Mouse (Mus musculus) forebrain, postnatal 0 days (tissue): ENCODE data around the gene Cnr2. TPM values are rescaled to one million over a fixed set of nuclear protein-coding genes. Genes with fewer than 3 reads are reported as not detected.
A peak's percentile ranks its signal among the peaks of the same experiment; 100 is the strongest.

Source experiments
- ATAC-seq: fragments of 200-750 bp; cut with Nextera tagmentation; 2 replicates; pipeline ENCODE4 v1.8.0; 2017; ENCODE audit warnings: mild to moderate bottlenecking, moderate library complexity
- DNase-seq: peaks from one replicate; pipeline ENCODE4 v3.0.0-alpha.2; 2015
- H3K27ac ChIP-seq: fragments of 300-500 bp; sonication (generic); 2 replicates; pipeline ENCODE4 v1.5.1; 2014; ENCODE audit warnings: low read depth, mild to moderate bottlenecking, antibody characterized with exemption, low read length, moderate library complexity, mixed read lengths
- H3K27me3 ChIP-seq: fragments of 300-500 bp; sonication (generic); 2 replicates; pipeline ENCODE4 v1.6.1; 2014; ENCODE audit warnings: mild to moderate bottlenecking, low read length, mixed read lengths; ENCODE audit not compliant: insufficient read depth
- H3K36me3 ChIP-seq: fragments of 300-500 bp; sonication (generic); 2 replicates; pipeline ENCODE4 v1.6.1; 2014; ENCODE audit warnings: mild to moderate bottlenecking, moderate library complexity; ENCODE audit not compliant: insufficient read depth
- H3K4me1 ChIP-seq: fragments of 300-500 bp; sonication (generic); 2 replicates; pipeline ENCODE4 v1.6.1; 2014; ENCODE audit warnings: antibody characterized with exemption; ENCODE audit not compliant: insufficient read depth
- H3K4me2 ChIP-seq: fragments of 300-500 bp; sonication (generic); 2 replicates; pipeline ENCODE4 v1.6.1; 2014; ENCODE audit warnings: low read depth, mild to moderate bottlenecking, moderate library complexity
- H3K4me3 ChIP-seq: fragments of 300-500 bp; sonication (generic); 2 replicates; pipeline ENCODE4 v1.5.1; 2014; ENCODE audit warnings: low read depth, low read length, mixed read lengths
- H3K9ac ChIP-seq: fragments of 300-500 bp; sonication (generic); 2 replicates; pipeline ENCODE4 v1.6.1; 2014; ENCODE audit warnings: mild to moderate bottlenecking
- H3K9me3 ChIP-seq: fragments of 300-500 bp; sonication (generic); 2 replicates; pipeline ENCODE4 v1.6.1; 2016; ENCODE audit warnings: low read length
- CTCF ChIP-seq: sonication (generic); IDR thresholded peaks from 2 replicates; pipeline ENCODE4 v1.5.1; 2016; ENCODE audit warnings: antibody characterized with exemption, control low read depth, low read depth
- WGBS: fragments of 180-500 bp; shearing (Covaris S2); extraction: QIAGEN DNeasy Blood & Tissue Kit; methylation state at CpG from one replicate; pipeline ENCODE4 v1.1.7; 2014; 5-methylcytosine and 5-hydroxymethylcytosine counted together
- polyA plus RNA-seq: library from polyadenylated mRNA; unstranded; fragments of >200 nt; fragmentation: Nextera tagmentation; extraction: Ambion mirVana; gene quantifications from 2 replicates; pipeline ENCODE4 v1.2.1, GENCODE M21; 2015
- total RNA-seq: library from RNA; depleted of rRNA; stranded (reverse); fragments of >200 nt; gene quantifications from 2 replicates; pipeline ENCODE4 v1.2.3, GENCODE M21; 2014; rRNA removed

The Cnr2 gene
- total RNA-seq = 0.24 and 0.31 TPM in 2 replicates
- polyA plus RNA-seq = 0.17 TPM in 1 of 2 replicates, not detected in the other

DNA sequence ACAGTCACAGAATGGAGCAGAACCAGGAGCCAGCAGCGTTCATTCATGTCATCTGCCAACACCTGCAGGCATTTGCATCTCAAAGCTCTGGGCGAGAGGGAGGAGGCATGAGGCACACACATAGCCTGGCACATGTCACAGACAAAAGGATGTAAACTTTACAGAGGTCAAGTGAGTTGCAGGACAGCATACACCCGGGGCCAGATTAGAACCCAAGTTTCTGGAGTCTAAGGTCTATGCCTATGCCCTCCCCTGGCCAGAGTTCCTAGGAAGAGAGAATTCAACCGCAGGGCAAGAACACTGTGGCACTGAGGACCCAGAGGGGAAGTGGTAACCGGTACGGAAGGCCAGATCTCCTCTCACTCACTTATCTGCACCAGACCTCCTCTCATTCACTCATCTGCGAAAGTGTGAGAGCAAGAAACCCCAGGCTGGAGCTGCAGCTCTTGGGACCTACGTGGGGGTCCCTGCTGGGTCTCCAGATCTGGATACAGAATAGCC, at the start of gene Cnr2:
Cnr2 (plus strand) TSS at position 324 of the 501 bp plus-strand sequence.
- no peak within 1 kb of the TSS for H3K27ac ChIP-seq
- H3K36me3 ChIP-seq = no peaks in the 10 kb centered on the region
- DNase-seq = no peak
- no peak within 1 kb of the TSS for H3K4me2 ChIP-seq
- no peaks in the 10 kb centered on the region for H3K27me3 ChIP-seq
- no peak within 1 kb of the TSS for H3K4me3 ChIP-seq
- no peaks in the 10 kb centered on the region for H3K9me3 ChIP-seq
- 52% methylated on average over 8 of the region's 8 CpGs for WGBS
- no peak for TF ChIP-seq CTCF
- no peak within 1 kb of the TSS for H3K9ac ChIP-seq
- ATAC-seq = no peak
- H3K4me1 ChIP-seq = no peaks in the 10 kb centered on the region

DNA sequence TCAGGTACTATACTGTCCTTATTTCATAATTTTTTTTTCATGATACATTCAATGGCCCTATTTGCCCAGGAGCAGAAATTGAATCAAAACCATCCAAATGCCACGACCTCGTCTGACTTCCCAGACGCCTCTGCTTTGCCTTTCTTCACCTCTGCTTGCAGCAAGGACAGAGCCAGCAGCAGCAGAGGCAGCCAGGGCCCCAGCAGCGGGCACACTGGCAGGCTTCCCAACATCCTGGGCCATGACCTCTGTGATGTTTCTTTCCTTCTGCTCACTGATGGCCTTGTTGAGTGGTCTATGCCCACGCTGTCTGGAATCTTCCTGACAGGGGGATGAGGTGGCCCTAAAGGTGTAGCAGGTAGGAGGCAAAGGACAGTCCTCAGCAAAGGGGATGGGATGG, 47.6 kb upstream of the Cnr2 start:
- no peaks in the 10 kb centered on the region for H3K9me3 ChIP-seq
- peaks cover 8% of the 10 kb centered on the region; the same call in 1 of the 2 replicates for H3K4me1 ChIP-seq
- H3K36me3 ChIP-seq = no peaks in the 10 kb centered on the region
- no peak overlapping the region for H3K27ac ChIP-seq
- no peaks in the 10 kb centered on the region for H3K27me3 ChIP-seq
- no peak overlapping the region for H3K4me2 ChIP-seq
- H3K4me3 ChIP-seq = no peak overlapping the region
- no peak for TF ChIP-seq CTCF
- WGBS = 61% methylated on average over 5 of the region's 5 CpGs
- DNase-seq (no peak), ATAC-seq (no peak)
- no peak overlapping the region for H3K9ac ChIP-seq

DNA sequence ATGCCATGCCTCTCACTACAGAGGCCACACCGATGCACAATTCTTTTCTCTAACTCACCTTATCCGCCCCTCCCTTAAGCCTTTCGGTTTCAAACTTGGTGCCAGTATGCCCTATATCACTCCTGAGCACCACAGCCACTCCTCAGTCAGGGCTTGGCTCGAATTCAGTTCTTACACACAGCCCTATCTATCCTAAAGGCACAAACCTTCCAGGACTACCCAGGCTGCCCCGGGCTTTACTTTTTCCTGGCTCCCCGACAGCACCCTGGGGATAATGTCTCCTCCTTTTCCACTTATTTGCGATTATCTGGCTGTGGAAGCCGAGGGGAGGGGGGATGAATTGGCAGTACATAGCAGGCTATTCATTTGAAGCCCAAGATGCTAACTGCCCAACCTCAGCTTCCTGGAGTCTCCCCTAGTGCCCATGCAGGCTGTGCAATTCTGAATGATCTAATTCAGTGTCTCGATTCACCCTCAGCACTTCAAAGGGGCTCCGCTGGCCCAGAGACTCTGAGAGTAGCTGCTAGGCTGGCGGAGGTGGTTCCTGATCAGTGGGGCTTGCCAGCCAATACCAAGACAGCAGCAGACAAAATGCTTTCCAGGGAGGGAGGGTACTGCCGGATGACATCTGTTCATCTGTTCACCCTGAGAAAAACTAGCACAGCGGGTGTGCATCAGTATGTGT, 44.6 kb upstream of the Cnr2 start:
- Histone ChIP-seq H3K9ac (no peak overlapping the region; the same call in 1 of the 2 replicates), H3K4me1 (peaks cover 13% of the 10 kb centered on the region; the same call in 1 of the 2 replicates), H3K4me2 (peak overlapping the region; percentile 4), H3K36me3 (no peaks in the 10 kb centered on the region), H3K4me3 (no peak overlapping the region), H3K27ac (peak overlapping the region; percentile 64), H3K9me3 (no peaks in the 10 kb centered on the region), H3K27me3 (no peaks in the 10 kb centered on the region)
- no peak for TF ChIP-seq CTCF
- DNase-seq (peak; percentile 86), ATAC-seq (peak; percentile 82)
- 18% methylated on average over 13 of the region's 13 CpGs for whole genome bisulfite sequencing

DNA sequence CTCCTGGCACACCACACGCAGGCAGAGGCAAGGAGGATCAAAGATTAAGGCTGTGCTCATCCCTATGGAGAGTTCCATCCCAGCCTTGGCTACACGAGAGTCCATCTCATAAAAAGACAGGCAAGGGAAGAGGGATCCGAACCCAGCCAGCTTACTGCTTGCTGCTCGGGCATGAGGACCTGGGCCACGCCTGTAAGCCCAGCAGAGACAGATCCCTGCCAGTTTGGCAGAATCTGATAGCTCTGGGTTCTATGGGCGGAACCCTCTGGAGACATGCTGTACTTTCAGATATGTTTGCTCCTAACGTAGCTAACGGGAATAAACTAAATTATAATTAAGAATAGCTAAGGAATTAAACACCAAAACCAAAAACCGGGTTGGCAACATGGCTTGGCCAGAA, 43.3 kb upstream of the Cnr2 start:
- no peak for ATAC-seq

DNA sequence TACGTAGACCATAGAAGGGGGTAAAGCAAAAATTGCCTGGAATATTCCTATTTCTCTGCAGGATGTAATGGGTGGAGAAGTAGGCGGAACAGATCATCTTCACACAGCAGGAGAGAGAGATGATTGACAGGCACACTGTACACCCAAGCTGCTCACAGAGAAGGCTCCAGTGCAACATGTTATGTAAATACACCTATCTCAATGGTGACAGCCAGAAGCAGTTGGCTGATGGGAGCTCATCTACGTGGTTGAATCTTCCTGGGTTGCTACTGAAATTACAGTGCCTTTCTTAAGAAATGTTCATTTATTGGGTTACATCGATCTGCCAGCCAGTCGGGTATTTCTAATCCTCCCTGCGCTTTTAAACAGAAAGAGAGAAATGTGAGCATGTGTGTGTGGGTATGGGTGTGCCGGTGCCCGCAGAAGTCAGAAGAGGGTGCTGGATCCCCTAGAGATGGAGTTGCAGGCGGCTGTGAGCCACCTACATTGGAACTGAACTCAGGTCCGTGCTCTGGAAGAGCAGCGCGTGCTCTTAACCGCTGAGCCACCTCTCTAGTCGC, 41.1 kb upstream of the Cnr2 start:
- no peaks in the 10 kb centered on the region for H3K27me3 ChIP-seq
- no peak overlapping the region for H3K9ac ChIP-seq
- H3K36me3 ChIP-seq = no peaks in the 10 kb centered on the region
- peak overlapping the region; percentile 99 for H3K27ac ChIP-seq
- ATAC-seq = no peak
- H3K9me3 ChIP-seq = no peaks in the 10 kb centered on the region
- H3K4me2 ChIP-seq = no peak overlapping the region
- TF ChIP-seq CTCF = no peak
- H3K4me1 ChIP-seq = peaks cover 13% of the 10 kb centered on the region; the same call in 1 of the 2 replicates
- WGBS = 74% methylated on average over 14 of the region's 14 CpGs
- no peak overlapping the region for H3K4me3 ChIP-seq
- peak; percentile 39 for DNase-seq

More for the DNA sequence above, 43.3 kb upstream of the Cnr2 start:
- H3K36me3 ChIP-seq = no peaks in the 10 kb centered on the region
- no peak for TF ChIP-seq CTCF
- no peak overlapping the region for H3K27ac ChIP-seq
- no peak overlapping the region for H3K4me3 ChIP-seq
- DNase-seq = no peak
- H3K27me3 ChIP-seq = no peaks in the 10 kb centered on the region
- WGBS = 84% methylated on average over 9 of the region's 9 CpGs
- H3K9me3 ChIP-seq = no peaks in the 10 kb centered on the region
- no peak overlapping the region for H3K4me2 ChIP-seq
- H3K4me1 ChIP-seq = peaks cover 13% of the 10 kb centered on the region; the same call in 1 of the 2 replicates
- no peak overlapping the region for H3K9ac ChIP-seq

DNA sequence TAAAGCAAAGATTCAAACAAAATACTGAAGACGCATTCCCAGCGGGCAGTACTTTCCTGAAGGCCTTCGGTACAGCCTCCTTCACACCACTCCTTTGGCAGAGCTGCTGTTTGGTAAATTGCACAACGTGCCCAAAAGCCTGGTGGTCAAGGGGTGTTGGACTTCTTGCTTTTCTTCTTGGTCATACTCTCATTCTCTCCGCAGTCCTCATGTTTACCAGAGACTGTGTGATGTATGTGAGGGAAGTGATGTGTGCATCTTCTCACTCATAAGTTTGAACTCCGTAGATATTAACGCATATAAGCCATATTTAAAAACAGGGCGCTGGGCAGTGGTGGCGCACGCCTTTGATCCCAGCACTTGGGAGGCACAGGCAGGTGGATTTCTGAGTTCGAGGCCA, 40.6 kb upstream of the Cnr2 start:
- ATAC-seq (no peak), DNase-seq (no peak)
- Histone ChIP-seq H3K4me3 (peak overlapping the region; percentile 92; the same call in 1 of the 2 replicates), H3K27me3 (no peaks in the 10 kb centered on the region), H3K9me3 (no peaks in the 10 kb centered on the region), H3K4me2 (peak overlapping the region; percentile 80), H3K27ac (peak overlapping the region; percentile 99), H3K36me3 (no peaks in the 10 kb centered on the region), H3K9ac (peak overlapping the region; percentile 91; the same call in 1 of the 2 replicates), H3K4me1 (peaks cover 13% of the 10 kb centered on the region; the same call in 1 of the 2 replicates)
- no peak for TF ChIP-seq CTCF
- WGBS = 71% methylated on average over 11 of the region's 11 CpGs

DNA sequence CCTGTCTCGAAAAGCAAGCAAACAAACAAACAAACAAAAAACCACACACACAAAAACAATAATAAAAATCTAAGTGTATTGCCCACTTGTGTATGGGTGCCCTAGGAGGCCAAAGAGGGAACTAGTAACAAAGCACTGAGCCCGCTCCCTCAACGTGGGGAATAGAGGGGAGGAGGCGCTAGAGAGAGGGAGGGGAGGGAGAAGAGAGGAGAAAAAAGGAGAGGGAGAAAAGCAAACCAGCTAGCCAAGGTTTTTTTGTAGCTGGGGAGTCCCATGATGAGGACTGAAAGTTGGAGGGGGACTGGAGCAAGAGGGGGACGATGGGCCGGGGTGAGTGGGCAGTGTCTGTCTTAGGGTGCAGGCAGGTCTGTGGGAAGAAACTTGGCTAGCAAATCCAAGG, 40.1 kb upstream of the Cnr2 start:
- peaks cover 13% of the 10 kb centered on the region; the same call in 1 of the 2 replicates for H3K4me1 ChIP-seq
- ATAC-seq = peak; percentile 4; the same call in 1 of the 2 replicates

More for the DNA sequence above, 40.1 kb upstream of the Cnr2 start:
- Histone ChIP-seq H3K9me3 (no peaks in the 10 kb centered on the region), H3K4me2 (peak overlapping the region; percentile 80), H3K27me3 (no peaks in the 10 kb centered on the region), H3K4me3 (peak overlapping the region; percentile 92), H3K9ac (peak overlapping the region; percentile 91), H3K36me3 (no peaks in the 10 kb centered on the region), H3K27ac (peak overlapping the region; percentile 99)
- WGBS = 6% methylated on average over 6 of the region's 6 CpGs
- no peak for DNase-seq
- peak; percentile 45 for TF ChIP-seq CTCF
